Mouse (Mus musculus) cerebellum, postnatal 14 days (tissue): Measurements from ENCODE around the gene Arl15.

Source experiments
- DNase-seq, 2 experiments: peaks; one replicate each; pipeline ENCODE4 v3.0.0; 2021; ENCODE audit warnings: mixed read lengths in 2 of 2

Gene Arl15

DNA sequence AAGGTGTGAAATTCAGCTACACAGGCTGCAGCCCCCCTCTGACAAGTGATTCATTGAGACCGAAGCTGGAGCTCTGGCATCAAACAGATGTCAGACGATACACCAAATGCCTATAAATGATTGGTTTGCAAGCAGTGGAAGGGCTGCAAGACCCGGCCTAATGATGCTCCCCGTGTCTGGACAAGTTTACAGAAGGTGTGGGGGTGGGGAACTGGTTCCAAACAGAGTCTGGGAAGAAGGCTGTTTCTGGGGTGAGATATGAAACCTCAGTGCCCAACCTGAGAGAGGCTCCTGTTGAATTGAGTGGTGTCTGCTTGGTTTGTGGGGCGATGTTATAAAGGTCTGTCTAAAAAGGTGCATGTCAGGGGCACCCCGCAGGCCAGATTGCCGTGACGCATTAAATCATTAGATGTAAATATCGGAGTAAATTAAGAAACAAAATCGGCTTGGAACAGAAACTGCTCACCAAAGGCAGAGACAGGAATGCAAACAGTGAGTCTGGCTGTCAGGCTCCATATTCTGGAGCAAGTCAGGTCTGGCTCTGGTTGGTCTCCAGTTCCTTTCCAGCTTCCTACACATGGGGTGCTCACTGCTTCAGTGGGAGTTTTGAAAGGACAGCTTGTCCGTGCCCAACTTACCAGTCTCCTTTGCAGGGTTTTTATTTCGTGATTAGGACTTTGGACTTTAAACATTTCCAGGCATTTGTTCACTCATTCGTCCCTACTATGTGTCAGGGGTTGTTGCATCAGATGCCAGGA is 365.5 kb downstream of the Arl15 start:
- DNase-seq: no peak

DNA sequence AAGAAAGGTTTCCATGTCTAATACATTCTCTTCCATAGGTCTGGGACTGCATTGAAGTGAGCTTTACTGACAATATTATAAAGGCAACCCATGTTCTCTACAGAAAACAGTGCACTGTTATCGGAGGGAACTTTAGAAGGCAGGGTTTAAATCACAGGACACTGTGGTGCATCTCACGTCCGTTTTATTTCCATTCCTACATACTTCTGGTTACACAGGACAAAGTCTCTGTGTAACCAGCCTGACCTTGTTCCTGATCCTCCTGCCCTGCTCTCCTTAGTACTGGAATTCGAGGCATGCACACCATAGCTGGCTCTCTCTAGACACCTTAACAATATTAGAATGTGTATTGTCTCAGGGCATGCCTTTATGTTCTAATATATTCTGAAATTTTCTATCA is 368.4 kb downstream of the Arl15 start:
- no peak for DNase-seq

DNA sequence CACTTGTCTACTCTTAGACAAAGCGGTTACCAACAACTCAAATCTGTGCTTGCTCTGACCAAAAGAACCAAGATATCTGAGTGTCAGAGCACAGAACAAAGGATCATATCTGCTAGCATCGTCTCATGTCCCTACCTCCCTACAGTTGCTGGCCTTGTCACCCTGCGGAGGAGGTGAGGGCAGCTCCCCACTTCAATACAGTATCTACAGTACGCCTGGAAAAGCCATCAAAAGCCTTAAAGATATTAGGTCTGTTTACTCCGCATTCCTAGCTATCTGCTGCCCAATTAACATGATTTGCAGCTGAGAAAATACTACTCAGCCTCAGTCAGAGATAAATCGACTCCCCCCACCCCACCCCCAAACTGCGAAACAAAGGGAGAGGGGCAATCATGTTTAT is 371.3 kb downstream of the Arl15 start:
- DNase-seq: no peak

DNA sequence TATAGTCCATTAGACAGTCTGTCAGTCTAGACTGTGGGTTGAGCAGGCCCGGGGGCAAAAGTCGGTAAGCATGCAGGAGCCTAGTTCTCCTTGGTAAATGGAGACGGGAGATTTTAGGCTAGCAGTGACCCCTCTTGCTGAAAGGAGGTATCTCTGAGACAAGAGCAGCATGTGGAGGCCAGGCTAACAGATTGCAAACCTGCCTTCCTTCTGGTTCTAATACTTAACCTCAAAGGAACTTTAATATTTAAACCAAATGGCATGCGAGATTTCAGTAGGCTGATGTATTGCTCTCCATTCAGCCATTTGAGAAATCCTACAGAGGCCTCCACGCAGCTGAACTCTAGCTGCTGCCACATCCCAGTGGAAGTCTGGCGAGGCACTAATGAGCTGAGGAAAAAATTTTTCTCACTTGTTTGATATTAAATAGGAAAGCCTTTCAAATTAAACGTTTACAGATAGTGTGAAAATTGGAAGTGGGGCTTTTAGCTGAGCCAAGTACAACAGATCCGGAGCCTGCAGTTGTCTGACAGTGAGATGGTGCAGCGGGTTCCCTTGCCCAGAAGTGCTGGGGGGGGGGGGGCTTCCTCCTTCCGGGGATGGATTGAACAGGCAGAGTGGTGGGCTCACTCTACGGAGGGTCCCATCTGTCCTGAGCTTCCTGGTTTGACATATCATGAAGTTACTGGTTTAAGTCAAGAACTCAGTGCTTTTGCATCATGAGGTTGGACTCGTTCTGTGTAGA is 372.3 kb downstream of the Arl15 start:
- DNase-seq: peak in 1 of 2 experiments; percentile 15

DNA sequence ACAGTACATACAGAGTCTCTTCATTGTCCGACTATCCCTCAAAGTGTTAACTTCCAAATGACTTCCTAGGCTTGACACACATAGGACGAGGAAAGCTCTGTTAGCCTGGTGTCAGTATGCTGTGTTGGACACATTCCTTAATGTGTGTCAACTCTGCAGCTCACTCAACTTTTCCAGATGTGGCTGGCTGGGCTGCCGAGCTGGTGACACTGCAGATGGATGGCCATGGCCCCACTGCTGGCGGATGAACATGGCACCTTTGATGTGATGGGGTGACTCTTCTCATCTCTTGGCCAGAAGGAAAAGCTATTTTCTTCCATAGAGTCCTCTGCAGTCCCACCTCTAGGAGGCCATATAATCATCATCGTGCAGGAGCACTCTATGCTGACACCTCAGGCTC is 375.8 kb downstream of the Arl15 start:
- DNase-seq: no peak

DNA sequence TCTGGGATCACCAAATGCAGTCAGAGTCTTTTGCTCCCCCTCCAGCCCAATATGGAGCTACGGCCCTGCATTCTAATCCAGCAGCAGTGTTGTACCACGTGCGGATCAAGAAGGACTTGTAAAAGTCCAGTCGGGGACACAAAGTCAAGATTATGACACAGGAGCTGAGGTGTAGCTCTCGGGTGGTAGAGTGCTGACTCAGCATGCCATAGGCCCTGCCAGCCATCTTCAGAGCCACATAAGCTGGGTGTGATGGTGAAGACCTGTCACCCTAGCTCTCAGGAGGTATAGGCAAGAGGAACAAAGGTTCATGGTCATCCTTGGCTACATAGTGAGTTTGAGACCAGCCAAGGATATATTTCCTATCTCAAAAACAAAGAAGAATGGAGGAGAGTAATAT is 377.2 kb downstream of the Arl15 start:
- no peak for DNase-seq

DNA sequence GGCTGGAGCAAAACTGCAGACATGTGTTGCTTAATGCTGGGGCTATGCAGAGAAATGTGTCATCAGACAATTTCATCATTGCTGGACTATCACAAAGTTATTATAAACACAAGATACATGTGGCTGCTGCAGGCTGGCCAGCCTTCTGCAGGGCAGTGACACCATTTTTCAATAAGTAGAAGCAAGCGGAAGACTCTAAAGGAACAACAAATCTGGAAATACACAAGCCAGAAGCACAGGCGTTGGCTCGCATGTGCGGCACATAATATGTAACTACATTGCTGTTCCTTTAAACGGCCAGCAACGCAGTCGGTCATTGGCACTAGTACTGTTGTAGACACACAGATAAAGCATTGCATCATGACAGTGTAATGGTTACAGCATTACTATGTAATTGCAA is 393.8 kb downstream of the Arl15 start:
- no peak for DNase-seq

DNA sequence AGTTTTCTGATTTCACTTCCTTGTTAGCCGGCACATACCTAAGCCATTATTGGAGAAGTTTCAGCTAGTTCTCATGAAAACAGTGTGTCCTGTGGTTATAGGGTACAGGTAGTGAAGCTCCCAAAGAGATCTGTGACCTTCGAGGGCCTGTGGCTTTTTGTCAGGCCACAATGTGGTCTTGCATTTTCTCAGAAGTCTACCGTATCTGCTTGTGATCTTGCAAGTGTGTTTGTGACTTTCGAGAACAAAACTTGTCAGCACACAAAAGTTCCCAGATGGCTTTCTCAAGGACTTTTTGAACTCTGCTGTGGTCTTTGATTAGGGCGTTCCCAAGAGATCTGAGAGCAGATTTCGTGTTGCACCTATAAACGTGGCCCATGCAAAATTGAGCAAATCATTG is 394.5 kb downstream of the Arl15 start:
- DNase-seq: no peak

DNA sequence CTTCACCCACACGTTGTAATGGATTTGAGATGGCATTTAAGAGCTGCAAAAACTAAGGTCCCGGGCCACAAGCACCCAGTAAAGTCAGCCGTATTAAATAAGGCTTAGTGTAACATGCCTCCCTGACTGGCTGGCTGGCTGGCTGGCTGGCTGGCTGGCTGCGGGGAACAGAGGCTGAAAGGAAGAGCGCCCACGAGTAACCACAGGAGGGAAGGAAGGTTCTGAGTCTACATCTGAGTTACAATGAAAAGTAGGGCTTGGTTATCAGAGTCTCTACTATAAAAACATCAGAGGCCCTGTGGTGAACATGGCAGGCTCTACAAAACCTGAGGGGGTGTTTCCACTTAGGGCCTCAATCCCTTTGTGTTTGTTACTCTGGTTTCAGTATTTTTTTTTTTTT is 395.1 kb downstream of the Arl15 start:
- DNase-seq: no peak

DNA sequence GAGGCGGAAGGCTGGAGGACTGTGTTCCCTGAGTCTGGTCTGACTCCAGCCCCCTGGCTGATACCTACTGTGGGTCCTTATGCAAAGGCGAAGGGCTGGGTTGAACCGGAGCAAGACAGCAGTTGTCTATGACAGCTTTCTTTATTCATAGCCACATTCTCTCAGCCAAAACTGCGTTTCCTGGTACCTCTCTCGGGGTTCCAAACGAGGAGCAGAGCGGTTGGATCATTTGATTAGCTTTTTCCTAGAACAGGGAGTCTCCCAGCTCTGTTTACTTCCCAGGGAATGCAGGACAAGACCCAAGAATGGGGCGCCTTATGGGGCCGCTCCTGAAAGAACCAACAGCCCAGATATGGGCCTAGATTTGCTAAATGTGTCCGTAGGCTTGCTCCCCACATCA is 396.6 kb downstream of the Arl15 start:
- DNase-seq: no peak

DNA sequence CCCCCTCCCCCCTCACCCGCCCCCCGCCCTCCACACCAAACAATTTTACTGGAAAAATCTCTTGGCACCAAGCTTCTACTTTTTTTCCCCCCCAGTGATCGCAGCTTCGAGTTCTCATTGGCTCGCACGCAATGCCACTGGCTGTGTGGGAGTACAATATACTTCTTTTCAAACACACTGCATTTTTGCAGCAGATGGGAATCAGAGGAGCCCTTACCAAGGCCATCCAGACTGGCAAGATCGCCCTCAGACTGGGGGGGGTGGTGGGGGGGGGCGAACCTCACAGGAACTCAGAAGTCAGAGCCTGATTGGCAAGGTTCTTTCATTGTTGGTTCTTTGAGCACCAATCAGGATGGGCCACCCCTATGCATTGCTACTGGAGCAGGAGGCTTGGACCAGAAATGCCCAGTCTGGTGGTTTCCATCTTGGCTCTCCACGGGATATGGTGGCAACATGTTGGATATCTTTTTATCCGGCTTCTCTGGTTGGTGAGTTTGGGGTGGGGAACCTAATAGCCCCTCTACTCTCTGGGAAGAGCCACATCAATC is 404.0 kb downstream of the Arl15 start:
- peak; percentile 9 to 23 for DNase-seq

DNA sequence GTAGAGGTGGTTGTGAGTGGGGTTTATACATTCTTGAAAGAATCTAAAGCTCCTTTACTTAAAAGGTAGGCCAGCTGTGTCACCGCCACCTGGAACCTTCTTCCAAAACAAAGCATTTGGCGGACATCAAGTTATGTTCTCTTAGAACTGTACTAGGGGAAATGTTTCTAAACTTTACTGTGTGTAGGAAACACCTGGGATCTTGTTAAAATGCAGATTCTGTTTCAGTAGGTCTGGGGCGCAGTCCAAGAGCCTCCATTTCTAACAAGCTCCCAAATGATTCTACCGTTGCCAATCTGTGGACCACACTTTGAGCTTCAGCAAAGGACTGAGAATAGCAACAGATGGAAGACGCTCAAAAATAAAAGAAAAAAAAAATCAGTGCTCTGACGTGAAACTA is 405.4 kb downstream of the Arl15 start:
- no peak for DNase-seq

DNA sequence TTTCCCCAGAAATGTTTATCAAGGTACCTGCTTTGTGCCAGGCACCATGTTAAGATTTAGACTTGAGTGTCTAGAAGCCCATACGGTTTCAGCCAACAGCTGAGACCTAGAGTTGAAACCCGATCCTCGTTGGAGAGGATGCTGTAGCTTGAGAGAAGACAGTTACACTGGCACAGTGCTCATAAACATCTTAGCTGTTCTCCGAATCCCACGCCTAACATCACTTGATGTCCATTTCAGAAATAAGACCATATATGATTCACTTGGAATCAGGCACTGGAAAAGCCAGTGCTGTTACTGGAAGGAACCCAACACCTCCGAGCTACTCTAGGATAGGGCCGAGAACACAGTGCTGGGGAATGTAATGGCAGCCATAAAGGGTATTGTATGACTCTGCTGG is 406.2 kb downstream of the Arl15 start:
- DNase-seq: no peak

DNA sequence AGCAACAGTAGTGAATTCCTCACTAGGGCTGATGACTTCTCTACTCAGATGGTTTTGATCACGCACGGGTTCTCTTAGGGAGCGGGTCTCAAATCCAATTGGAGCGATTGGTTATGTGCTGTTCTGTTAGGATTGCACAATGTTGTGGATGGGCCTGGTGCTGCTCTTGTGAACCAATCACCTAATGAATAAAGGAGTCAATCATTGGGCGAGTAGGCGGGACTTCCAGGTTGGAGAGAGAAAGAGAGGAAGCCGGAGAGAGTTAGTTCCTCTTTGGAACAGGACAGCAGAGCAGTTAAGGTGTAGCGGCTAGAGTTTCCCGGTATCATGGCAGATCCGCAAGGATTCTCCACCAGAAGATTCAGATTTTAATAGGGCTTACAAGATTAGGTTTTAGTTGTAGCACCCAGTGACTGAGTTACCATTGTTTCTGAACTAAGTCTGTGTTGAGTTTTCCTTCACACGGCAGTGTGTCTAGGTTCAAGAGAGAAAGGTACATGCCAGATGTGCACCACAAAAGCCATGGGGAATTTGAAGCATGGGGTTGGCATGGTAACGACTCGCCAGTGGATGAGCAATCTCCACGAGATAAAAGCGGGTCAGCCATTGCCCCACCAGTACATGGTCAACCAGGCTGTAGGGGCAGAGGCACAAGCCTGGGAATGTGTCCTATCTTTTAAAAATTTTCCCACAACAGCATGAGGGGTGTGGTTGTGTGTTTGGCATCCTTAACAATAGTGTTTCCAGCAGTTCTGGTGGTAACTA is 408.7 kb downstream of the Arl15 start:
- no peak for DNase-seq
